In genomic region chr9:110243221-110243833, GRCm38 (mm10) we compare ENCODE assay signal across 9 mouse cellular contexts. TPM values are rescaled to one million over a fixed set of nuclear protein-coding genes. Genes with fewer than 3 reads are reported as not detected.
A peak's percentile ranks its signal among the peaks of the same experiment; 100 is the strongest.
DNase-seq lines count a peak whose midpoint lies in the region; ATAC-seq lines count a peak whose summit lies in the region.
"Had no signal": no experiment of that assay in that cellular context is flagged by ENCODE, and none has a peak within 500 bp of the region (broad histone marks: within the 10 kb centered on the region; RNA-seq: fewer than 3 reads in every experiment).

TSS of gene Cspg5 (plus strand) at chr9:110243783.

- no peak for DNase-seq in layer of hippocampus, adult 8-10 months (ENCODE audit: low spot score in 2 of 2)
- DNase-seq in layer of hippocampus, adult 9-10 months (ENCODE audit: low spot score) = no peak
- no peak for DNase-seq in left cerebral cortex, postnatal 10 days (ENCODE audit: extremely low spot score in 1 of 2, low spot score in 2 of 2)
- no peak for DNase-seq in urinary bladder, adult 18-20 months (ENCODE audit: low spot score in 2 of 2)
- no peak for DNase-seq in spleen, postnatal 10 days (ENCODE audit: low spot score in 2 of 2)
- DNase-seq in thymus, postnatal 4 days = no peak

- peak within 1 kb of the TSS; percentile 65; the same call in 1 of the 2 replicates for H3K9ac ChIP-seq in embryonic facial prominence, embryonic 13.5 days
- peak within 1 kb of the TSS; percentile 90 for H3K9ac ChIP-seq in neural tube, embryonic 13.5 days

- no peak for ATAC-seq in embryonic facial prominence, embryonic 13.5 days (ENCODE audit: insufficient number of reproducible peaks, insufficient read depth, low FRiP score, low TSS enrichment, low read depth)
- ATAC-seq in neural tube, embryonic 13.5 days (ENCODE audit: low read depth) = no peak

- intact Hi-C loops in left cerebral cortex, postnatal 10 days (cut with DNase I) = no loop called here

- 86% methylated on average over 7 of the region's 7 CpGs for WGBS in embryonic facial prominence, embryonic 13.5 days
- WGBS in neural tube, embryonic 13.5 days = 81% methylated on average over 7 of the region's 7 CpGs

- H3K27me3 ChIP-seq in embryonic facial prominence, embryonic 13.5 days = peaks cover 49% of the 10 kb centered on the region
- H3K27me3 ChIP-seq in neural tube, embryonic 13.5 days = no peaks in the 10 kb centered on the region

- H3K9me3 ChIP-seq in embryonic facial prominence, embryonic 13.5 days = no peaks in the 10 kb centered on the region
- H3K9me3 ChIP-seq in neural tube, embryonic 13.5 days = no peaks in the 10 kb centered on the region
- H3K9me3 ChIP-seq: megakaryocyte, embryonic 14.5 days had no signal

- H3K4me1 ChIP-seq in embryonic facial prominence, embryonic 13.5 days = peaks cover 14% of the 10 kb centered on the region
- peaks cover 32% of the 10 kb centered on the region for H3K4me1 ChIP-seq in neural tube, embryonic 13.5 days (replicated peaks)

- H3K36me3 ChIP-seq in embryonic facial prominence, embryonic 13.5 days = peaks cover 29% of the 10 kb centered on the region
- H3K36me3 ChIP-seq in neural tube, embryonic 13.5 days = peaks cover 42% of the 10 kb centered on the region

- peak within 1 kb of the TSS; percentile 60 for H3K4me3 ChIP-seq in embryonic facial prominence, embryonic 13.5 days
- peak within 1 kb of the TSS; percentile 82 for H3K4me3 ChIP-seq in neural tube, embryonic 13.5 days

- H3K27ac ChIP-seq in embryonic facial prominence, embryonic 13.5 days = no peak within 1 kb of the TSS
- peak within 1 kb of the TSS; percentile 93; the same call in 1 of the 2 replicates for H3K27ac ChIP-seq in neural tube, embryonic 13.5 days (replicated peaks)

- H3K4me2 ChIP-seq in embryonic facial prominence, embryonic 13.5 days = peak within 1 kb of the TSS; percentile 96
- peak within 1 kb of the TSS; percentile 98 for H3K4me2 ChIP-seq in neural tube, embryonic 13.5 days

RNA-seq across cellular contexts. Expression of gene Cspg5, which starts in this region (rescaled TPM):
- total RNA-seq in layer of hippocampus, adult 8-10 months (2022) = 100 to 1,000 TPM; 256 to 334 (median 299) TPM
- 7.7 and 8.0 TPM in 2 replicates for polyA plus RNA-seq in embryonic facial prominence, embryonic 13.5 days (2015; fragmentation: Nextera tagmentation; extraction: Ambion mirVana)
- total RNA-seq in left cerebral cortex, postnatal 10 days (2021) = 100 to 1,000 TPM; 529 to 558 TPM
- polyA plus RNA-seq in neural tube, embryonic 13.5 days (2015; fragmentation: Nextera tagmentation; extraction: Ambion mirVana) = 66.5 and 71.1 TPM in 2 replicates
